Comparison of ENCODE assay signal across 8 mouse cellular contexts in genomic region chr11:59778181-59778873, GRCm38 (mm10). TPM values are rescaled to one million over a fixed set of nuclear protein-coding genes. Genes with fewer than 3 reads are reported as not detected.
DNase-seq lines count a peak whose midpoint lies in the region; TF ChIP-seq lines count a peak whose summit lies in the region.

No protein-coding gene starts in this region.

- no peak for TF ChIP-seq POLR2A in testis, adult 2 months (IDR thresholded peaks at IDR 0.05; ENCODE audit: control insufficient read depth, low read depth, low read length)

- peak overlapping the region; percentile 30 for H3K4me3 ChIP-seq in testis, adult 2 months (ENCODE audit: control insufficient read depth, low read depth, low read length)

- peak; percentile 64 to 75 for DNase-seq in left cerebral cortex, adult 18-20 months (ENCODE audit: low spot score in 2 of 2)
- no peak for DNase-seq in left cerebral cortex, adult 11 months (ENCODE audit: low spot score)
- DNase-seq in cerebellum, postnatal 14 days = peak; percentile 87 to 91
- DNase-seq in gastrocnemius, postnatal 10 days = peak; percentile 78
- DNase-seq in kidney, adult 11 months = peak; percentile 62
- DNase-seq in liver = peak; percentile 83
- peak; percentile 79 for DNase-seq in naive thymus-derived CD4-positive, alpha-beta T cell, adult 2 months (ENCODE audit: low read depth)

- 0 out of 2 replicates have a peak, but pooled peaks cover 2% of the 10 kb centered on the region for H3K4me1 ChIP-seq in testis, adult 2 months (ENCODE audit: control insufficient read depth, insufficient read depth, low read length)

- peaks cover 3% of the 10 kb centered on the region; the same call in 1 of the 2 replicates for H3K36me3 ChIP-seq in testis, adult 2 months (ENCODE audit: control insufficient read depth, insufficient read depth, low read length)

- peak; percentile 89; the same call in 1 of the 2 replicates for TF ChIP-seq CTCF in testis, adult 2 months (IDR thresholded peaks at IDR 0.05; ENCODE audit: control insufficient read depth, insufficient read depth, insufficient replicate concordance, low read depth, low read length)

- no peak overlapping the region for H3K27ac ChIP-seq in testis, adult 2 months (ENCODE audit: control insufficient read depth, insufficient read depth, low read depth, low read length)

- H3K27me3 ChIP-seq in testis, adult 2 months (ENCODE audit: control insufficient read depth, insufficient read depth, low read length) = no peaks in the 10 kb centered on the region

RNA-seq across cellular contexts. Expression of gene Pld6, which starts 9.1 kb away (rescaled TPM):
- total RNA-seq in left cerebral cortex, adult 18-20 months (2021) = 1 to 10 TPM in 1 of 2 experiments, under 1 TPM in 1; 0.60 to 1.1 TPM
- under 1 TPM; 0.21 to 0.47 TPM for total RNA-seq in gastrocnemius, postnatal 10 days (2021)
- polyA plus RNA-seq in testis, adult 2 months (2012; rRNA removed) = 101 and 110 TPM in 2 replicates

RNA-seq across cellular contexts. Expression of gene Flcn, which starts 31.5 kb away (rescaled TPM):
- total RNA-seq in left cerebral cortex, adult 18-20 months (2021) = 10 to 100 TPM; 44.2 to 50.1 TPM
- total RNA-seq in gastrocnemius, postnatal 10 days (2021) = 10 to 100 TPM; 25.5 to 27.0 TPM
- 20.0 and 20.3 TPM in 2 replicates for polyA plus RNA-seq in testis, adult 2 months (2012; rRNA removed)
